Mouse (Mus musculus) myocyte (in vitro differentiated cells): ENCODE measurements around the gene Acad12.

ENCODE experiments used
- CEBPB ChIP-seq: IDR thresholded peaks from 2 replicates; pipeline ENCODE4 v1.6.1; 2011; ENCODE audit warnings: mild to moderate bottlenecking, moderate library complexity; ENCODE audit not compliant: poor library complexity, insufficient read depth, severe bottlenecking
- MYOG ChIP-seq, 3 experiments: IDR thresholded peaks; one replicate each; pipeline ENCODE4 v1.6.1; 2011; ENCODE audit warnings: control low read depth in 2 of 3, low read depth in 2 of 3, mild to moderate bottlenecking in 2 of 3; ENCODE audit not compliant: insufficient read length in 2 of 3, control insufficient read depth in 1 of 3, insufficient read depth in 1 of 3

DNA sequence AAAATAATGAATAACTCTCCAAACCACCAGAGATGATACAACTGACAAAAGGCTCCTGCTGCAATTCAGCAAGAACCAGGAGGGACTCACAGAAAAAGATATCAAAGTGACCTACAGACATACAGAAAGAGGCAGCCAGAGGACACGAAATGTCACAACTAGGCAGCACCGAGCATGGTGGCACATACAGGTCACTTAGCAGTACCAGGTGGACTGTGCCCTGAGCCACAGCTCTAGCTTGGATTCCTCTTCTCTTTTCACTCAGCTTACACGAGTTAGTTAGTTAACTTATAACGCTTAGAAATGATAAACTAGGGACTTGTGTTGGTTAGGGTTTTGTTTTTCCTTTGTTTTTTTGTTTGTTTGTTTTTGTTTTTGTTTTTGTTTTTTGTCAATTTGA, 35.8 kb upstream of the Acad12 start:
- no peak for TF ChIP-seq CEBPB
- no peak for TF ChIP-seq MYOG (IDR thresholded peaks at IDR 0.05; ENCODE audit: control insufficient read depth in 1 of 3, insufficient read depth in 1 of 3, insufficient read length in 2 of 3, low read depth in 2 of 3)
